In genomic region chr10:94408356-94409146, GRCm38 (mm10) we compare ENCODE assay signal across 8 mouse cellular contexts.
A peak's percentile ranks its signal among the peaks of the same experiment; 100 is the strongest.
DNase-seq lines count a peak whose midpoint lies in the region; ATAC-seq and TF ChIP-seq lines count a peak whose summit lies in the region.

No protein-coding gene starts in this region.

- no peak for TF ChIP-seq EP300 in stomach, postnatal 0 days (optimal IDR thresholded peaks at IDR 0.05)

- ATAC-seq in forebrain, embryonic 13.5 days, result peak; percentile 77
- ATAC-seq in liver, embryonic 15.5 days (ENCODE audit: insufficient read depth), result no peak
- ATAC-seq in neural tube, embryonic 12.5 days (ENCODE audit: low FRiP score, low read depth), result peak; percentile 65
- peak; percentile 88 for ATAC-seq in stomach, postnatal 0 days (ENCODE audit: low FRiP score, low TSS enrichment)

- intact Hi-C loops in heart, postnatal 10 days (cut with DNase I), result loop anchor here (1.0 to 5.0 kb wide), 4 partner anchors 54 to 201 kb away; no protein-coding TSS in a partner anchor

- peak; percentile 83 for DNase-seq in ES-CJ7 (ENCODE audit: low read depth, low spot score)
- peak; percentile 40 for DNase-seq in c-Kit-positive CD71-positive TER-119-positive erythroid progenitor cells, embryonic 14.5 days (ENCODE audit: low spot score)
- DNase-seq in heart, postnatal 10 days, result peak; percentile 88 to 90
- peak; percentile 80 to 87 for DNase-seq in kidney, postnatal 4 days
- DNase-seq in stomach, postnatal 0 days (ENCODE audit: low spot score), result peak; percentile 76

- peak overlapping the region; percentile 56 for H3K4me2 ChIP-seq in forebrain, embryonic 13.5 days
- H3K4me2 ChIP-seq in liver, embryonic 15.5 days, result peak overlapping the region; percentile 56
- H3K4me2 ChIP-seq in neural tube, embryonic 12.5 days (replicated peaks), result peak overlapping the region; percentile 54
- H3K4me2 ChIP-seq in stomach, postnatal 0 days (replicated peaks; ENCODE audit: low read depth), result peak overlapping the region; percentile 53

- H3K9ac ChIP-seq in forebrain, embryonic 13.5 days, result peak overlapping the region; percentile 58
- H3K9ac ChIP-seq in liver, embryonic 15.5 days, result no peak overlapping the region
- H3K9ac ChIP-seq in neural tube, embryonic 12.5 days, result no peak overlapping the region
- H3K9ac ChIP-seq in stomach, postnatal 0 days (ENCODE audit: low read length), result 0 out of 2 replicates have a peak overlapping the region, but pooled peaks have one; percentile 45

- H3K27me3 ChIP-seq in forebrain, embryonic 13.5 days, result no peaks in the 10 kb centered on the region
- no peaks in the 10 kb centered on the region for H3K27me3 ChIP-seq in liver, embryonic 15.5 days
- H3K27me3 ChIP-seq in neural tube, embryonic 12.5 days (replicated peaks), result no peaks in the 10 kb centered on the region
- no peaks in the 10 kb centered on the region for H3K27me3 ChIP-seq in stomach, postnatal 0 days (ENCODE audit: control insufficient read depth, insufficient read depth, low read length)

- H3K9me3 ChIP-seq in forebrain, embryonic 13.5 days (replicated peaks), result no peaks in the 10 kb centered on the region
- no peaks in the 10 kb centered on the region for H3K9me3 ChIP-seq in liver, embryonic 15.5 days (replicated peaks)
- no peaks in the 10 kb centered on the region for H3K9me3 ChIP-seq in neural tube, embryonic 12.5 days
- H3K9me3 ChIP-seq in stomach, postnatal 0 days (ENCODE audit: control insufficient read depth, low read length), result no peaks in the 10 kb centered on the region

- H3K4me1 ChIP-seq in forebrain, embryonic 13.5 days, result peaks cover 8% of the 10 kb centered on the region
- no peaks in the 10 kb centered on the region for H3K4me1 ChIP-seq in liver, embryonic 15.5 days (replicated peaks)
- H3K4me1 ChIP-seq in neural tube, embryonic 12.5 days, result peaks cover 9% of the 10 kb centered on the region
- no peaks in the 10 kb centered on the region for H3K4me1 ChIP-seq in stomach, postnatal 0 days (replicated peaks; ENCODE audit: control insufficient read depth, insufficient read depth)

- H3K4me3 ChIP-seq in forebrain, embryonic 13.5 days, result peak overlapping the region; percentile 22
- peak overlapping the region; percentile 32 for H3K4me3 ChIP-seq in liver, embryonic 15.5 days (replicated peaks)
- no peak overlapping the region for H3K4me3 ChIP-seq in neural tube, embryonic 12.5 days
- H3K4me3 ChIP-seq in stomach, postnatal 0 days (ENCODE audit: low read depth, low read length), result peak overlapping the region; percentile 34

- H3K36me3 ChIP-seq in forebrain, embryonic 13.5 days (ENCODE audit: poor library complexity, severe bottlenecking), result no peaks in the 10 kb centered on the region
- H3K36me3 ChIP-seq in liver, embryonic 15.5 days (replicated peaks), result no peaks in the 10 kb centered on the region
- no peaks in the 10 kb centered on the region for H3K36me3 ChIP-seq in neural tube, embryonic 12.5 days
- H3K36me3 ChIP-seq in stomach, postnatal 0 days (ENCODE audit: control insufficient read depth, insufficient read depth, low read length), result no peaks in the 10 kb centered on the region

- no peak overlapping the region for H3K27ac ChIP-seq in forebrain, embryonic 13.5 days
- no peak overlapping the region for H3K27ac ChIP-seq in liver, embryonic 15.5 days (replicated peaks)
- no peak overlapping the region for H3K27ac ChIP-seq in neural tube, embryonic 12.5 days
- no peak overlapping the region for H3K27ac ChIP-seq in stomach, postnatal 0 days (replicated peaks)

- peak; percentile 98 for TF ChIP-seq CTCF in stomach, postnatal 0 days (IDR thresholded peaks at IDR 0.05; ENCODE audit: low read depth)

- 25% methylated on average over 22 of the region's 22 CpGs for WGBS in forebrain, embryonic 13.5 days
- WGBS in liver, embryonic 15.5 days (ENCODE audit: insufficient replicate concordance), result 27% methylated on average over 22 of the region's 22 CpGs
- WGBS in neural tube, embryonic 12.5 days, result 28% methylated on average over 22 of the region's 22 CpGs
- 19% methylated on average over 22 of the region's 22 CpGs for WGBS in stomach, postnatal 0 days

Comparison
In these comparisons a context has a peak if more than half of its experiments do, and no peak if none do; other contexts are left out.
1. H3K9ac ChIP-seq: peak in forebrain, embryonic 13.5 days (single experiment) and stomach, postnatal 0 days (single experiment); none in liver, embryonic 15.5 days (single experiment) and neural tube, embryonic 12.5 days (single experiment).
2. Peak in every context shown above with its lines, with median percentiles within 50 percentile points of each other: DNase-seq and H3K4me2 ChIP-seq.